Mouse (Mus musculus): ENCODE measurements at regions not wholly inside any gene's neighbourhood (a gene's known extent, or its start where the extent isn't known, plus 50 kb on each side); places are given as distances from the start of the nearest gene placed in this dataset.

DNA sequence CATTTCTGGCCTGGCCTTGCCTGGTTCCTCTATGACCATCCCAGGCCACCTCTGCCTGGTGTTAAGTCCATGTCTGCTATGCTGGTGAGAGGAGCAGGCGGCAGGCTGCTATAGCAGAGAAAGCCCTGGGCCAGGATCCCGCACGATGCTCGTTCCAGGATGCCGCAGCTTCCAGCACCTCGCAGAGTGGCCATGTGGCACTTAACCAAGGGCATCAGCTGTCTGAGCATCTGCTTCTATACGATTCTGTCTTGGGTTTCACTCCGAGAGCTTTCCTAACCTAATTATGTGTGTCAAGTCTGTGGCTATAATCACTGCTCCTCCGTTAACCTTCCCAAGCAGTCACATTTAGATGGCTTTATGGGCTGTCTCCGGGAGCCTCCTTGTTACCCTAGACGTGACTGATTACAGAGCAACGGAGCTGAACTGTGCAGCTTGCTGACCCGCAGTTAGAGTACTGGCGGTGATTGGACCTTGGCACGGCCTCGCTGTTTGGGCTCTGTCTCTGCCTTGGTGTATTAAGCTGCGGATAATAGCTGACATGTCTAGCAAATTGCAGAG is 64.4 kb downstream of the Ackr3 start:
- no peak for DNase-seq (ENCODE audit: low spot score in 2 of 2)

DNA sequence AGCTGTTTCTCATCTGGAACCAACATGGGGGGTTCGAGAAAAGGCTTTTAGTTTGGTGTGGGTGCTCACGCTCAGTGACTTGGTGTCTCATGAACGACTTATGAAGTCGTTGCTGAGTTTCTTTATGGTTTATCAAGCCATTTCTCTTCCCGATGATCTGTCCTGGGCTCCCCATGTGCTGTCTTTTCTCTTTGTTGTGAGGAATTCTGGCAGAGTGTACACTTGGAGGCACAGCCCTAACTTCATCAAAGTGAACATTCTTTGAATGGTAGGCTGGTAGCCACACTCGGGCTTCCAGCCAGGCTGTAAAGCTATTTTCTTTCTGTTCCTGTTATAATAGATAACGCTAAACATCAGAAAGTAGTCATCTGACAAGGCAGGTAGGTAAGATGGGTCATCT is 65.2 kb downstream of the Ackr3 start:
- no peak for DNase-seq (ENCODE audit: low spot score in 2 of 2)

DNA sequence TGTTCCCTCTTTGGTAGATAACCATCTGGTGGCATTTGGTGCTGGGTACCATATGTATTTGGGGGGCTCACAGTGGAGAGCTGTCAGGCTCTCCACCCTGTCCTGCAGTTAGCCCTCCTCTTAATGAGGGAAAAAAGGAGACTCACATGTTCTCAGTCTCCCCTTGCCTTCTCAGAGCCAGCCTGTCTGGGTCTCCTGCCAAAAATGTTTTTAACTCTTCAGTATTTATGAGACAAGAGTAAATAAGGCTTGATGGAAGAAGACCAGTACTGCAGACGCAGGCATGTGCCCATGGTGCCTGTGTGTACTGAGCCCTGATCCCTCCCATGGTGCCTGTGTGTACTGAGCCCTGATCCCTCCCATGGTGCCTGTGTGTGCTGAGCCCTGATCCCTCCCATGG is 66.1 kb downstream of the Ackr3 start:
- DNase-seq (ENCODE audit: low spot score in 2 of 2), result no peak

DNA sequence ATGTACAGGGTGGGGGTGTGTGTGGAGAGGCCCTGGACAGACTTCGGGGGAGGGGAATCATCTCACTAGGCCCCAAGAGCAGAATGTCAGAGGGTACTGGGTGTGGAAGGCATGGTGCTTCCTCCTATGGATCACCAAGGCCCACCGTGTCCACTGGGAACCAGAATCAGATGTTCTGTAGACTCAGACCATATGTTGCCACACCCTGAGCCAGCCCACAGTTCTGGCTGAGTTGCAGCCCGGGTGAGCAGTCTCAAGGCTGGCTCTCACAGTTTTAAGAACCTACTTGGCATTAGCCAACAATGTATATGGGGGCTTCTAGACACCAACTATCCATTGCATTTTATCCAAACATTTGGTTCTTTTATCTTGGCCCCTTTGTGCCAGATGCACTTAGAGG is 67.5 kb downstream of the Ackr3 start:
- DNase-seq (ENCODE audit: low spot score in 2 of 2), result no peak

DNA sequence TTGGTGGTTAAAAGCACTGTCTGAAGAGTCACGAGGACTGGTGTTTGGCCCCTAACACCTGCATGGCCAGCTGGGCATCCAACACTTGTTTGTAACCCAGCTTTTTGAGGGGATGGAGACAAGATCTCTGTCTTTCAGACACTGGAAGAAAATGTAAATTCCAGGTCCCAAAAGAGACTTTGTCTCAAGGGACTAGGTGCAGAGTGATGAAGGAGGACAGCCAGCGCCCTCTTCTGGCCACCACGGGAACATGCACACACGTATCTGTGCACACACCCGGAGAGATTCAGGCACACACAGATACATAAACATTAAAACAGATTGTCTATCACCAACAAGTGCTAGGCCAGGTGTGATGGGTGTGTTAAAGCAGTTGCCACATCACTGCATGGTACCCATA is 68.6 kb downstream of the Ackr3 start:
- no peak for DNase-seq (ENCODE audit: low spot score in 2 of 2)

DNA sequence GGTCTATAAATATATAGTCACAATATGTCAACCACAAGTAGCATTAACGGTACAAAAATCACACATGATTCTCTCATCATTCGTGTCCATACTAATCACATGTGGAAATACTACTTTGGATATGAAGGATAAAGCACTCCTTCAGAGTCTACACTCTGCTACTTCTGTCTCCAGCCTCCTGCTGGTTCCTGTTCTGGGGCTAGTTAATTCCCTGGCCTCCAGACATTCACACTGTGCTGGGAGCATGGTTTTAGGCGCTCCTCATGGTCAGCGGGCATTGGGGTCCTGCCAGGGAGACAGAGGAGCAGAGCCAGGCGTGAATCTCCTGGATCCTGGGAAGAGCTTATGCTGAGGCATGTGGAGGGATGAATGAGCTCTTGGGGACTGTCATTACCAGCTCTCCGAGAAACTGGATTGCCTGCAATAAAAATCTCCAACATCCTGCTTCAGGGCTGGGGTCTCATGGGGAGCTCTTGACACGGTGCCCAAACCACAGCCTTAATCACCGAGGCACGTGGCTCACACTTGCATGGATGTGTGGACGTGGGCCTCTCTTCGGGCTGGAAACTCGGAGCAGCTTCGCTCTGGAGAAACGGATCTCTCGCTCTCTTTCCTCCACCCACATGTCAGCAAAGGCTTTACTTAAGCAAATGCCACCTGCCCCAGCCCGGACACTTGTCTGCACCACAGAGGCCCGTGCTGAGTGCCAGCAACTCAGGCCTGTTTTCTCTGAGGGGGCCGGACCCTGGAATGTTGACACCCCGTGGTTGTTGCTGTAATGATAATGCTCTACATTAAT is 69.2 kb downstream of the Ackr3 start:
- DNase-seq (ENCODE audit: low spot score in 2 of 2), result no peak

DNA sequence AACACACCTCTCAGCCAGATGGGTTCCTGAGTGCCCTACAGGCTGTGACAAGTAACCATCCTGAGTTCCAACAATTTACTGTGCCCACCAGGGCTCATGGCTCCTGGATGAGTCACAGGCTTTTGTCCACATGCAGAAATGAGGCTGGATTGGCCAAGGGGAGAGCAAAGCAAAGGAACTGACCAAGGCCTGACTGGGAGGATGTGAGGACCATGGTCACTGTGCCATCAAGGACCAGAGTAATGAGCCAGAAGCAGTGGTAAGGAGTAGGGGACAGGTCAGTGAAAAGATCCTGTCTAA is 69.8 kb downstream of the Ackr3 start:
- DNase-seq (ENCODE audit: low spot score in 2 of 2), result no peak

DNA sequence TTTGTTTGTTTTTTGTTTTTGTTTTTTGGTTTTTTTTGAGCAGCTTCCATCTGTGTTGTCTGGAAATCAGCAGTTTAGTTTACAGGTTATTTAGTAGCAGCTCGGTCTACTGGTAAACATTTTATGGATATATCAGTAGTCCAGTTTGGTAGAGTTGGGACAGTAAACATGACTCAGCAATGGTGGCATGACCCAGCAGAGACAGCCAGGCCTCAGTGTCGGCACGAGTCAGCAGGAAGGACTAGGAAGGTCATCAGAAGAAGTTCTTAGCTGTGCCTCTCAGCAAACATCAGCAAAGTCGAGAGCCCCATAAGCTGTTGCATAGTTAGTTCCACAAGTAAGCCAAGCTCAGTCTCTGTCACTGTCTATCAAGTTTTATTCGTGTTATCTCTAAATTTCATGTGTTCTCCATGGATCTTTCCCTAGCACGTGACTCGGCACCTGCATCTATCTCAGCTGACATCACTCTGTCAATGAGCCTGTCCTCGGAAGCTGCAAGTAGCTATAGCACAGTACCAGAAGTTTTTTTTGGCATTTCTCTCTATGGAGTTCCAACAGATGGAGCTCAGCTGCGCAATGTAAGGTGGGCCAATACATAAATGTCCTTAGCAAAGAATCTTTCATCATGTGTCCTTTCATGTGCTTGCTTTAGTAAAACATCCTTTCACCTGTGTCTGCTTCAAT is 71.3 kb downstream of the Ackr3 start:
- no peak for DNase-seq (ENCODE audit: low spot score in 2 of 2)

DNA sequence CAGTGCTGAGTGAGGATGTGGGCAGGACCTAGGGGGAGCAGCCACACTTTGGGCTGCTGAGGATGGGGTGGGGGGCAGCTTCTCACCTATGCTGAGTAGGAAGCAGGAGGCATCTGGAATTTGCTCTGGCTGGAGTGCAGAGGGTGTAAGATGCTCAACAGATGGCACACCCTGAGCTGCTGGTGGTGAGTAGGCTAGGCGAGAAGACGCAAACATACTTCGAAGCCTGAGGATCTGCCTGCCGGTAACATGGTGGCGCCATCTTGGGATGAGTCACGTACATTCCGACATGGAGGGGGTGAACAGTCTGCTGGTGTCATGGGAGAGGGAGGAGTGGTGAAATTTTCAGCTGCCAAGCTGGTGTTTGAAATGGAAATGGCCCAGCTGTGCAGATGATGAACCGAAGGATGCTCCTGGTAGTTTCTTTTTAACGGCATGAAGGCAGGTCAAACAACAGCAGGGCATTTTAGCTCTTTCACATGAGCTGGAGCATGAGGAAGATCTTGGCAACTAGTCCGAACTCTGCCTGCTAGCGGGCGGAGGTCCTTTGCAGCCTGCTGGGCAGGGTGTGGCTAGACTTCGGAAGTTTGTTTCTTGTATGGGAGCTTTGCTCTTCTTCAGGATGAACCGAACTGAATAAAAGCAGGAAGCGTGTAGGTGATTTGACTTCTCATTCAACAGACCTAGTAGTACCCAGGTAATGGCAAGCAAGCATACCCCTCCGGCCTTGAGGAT is 72.2 kb downstream of the Ackr3 start:
- no peak for DNase-seq (ENCODE audit: low spot score in 2 of 2)

DNA sequence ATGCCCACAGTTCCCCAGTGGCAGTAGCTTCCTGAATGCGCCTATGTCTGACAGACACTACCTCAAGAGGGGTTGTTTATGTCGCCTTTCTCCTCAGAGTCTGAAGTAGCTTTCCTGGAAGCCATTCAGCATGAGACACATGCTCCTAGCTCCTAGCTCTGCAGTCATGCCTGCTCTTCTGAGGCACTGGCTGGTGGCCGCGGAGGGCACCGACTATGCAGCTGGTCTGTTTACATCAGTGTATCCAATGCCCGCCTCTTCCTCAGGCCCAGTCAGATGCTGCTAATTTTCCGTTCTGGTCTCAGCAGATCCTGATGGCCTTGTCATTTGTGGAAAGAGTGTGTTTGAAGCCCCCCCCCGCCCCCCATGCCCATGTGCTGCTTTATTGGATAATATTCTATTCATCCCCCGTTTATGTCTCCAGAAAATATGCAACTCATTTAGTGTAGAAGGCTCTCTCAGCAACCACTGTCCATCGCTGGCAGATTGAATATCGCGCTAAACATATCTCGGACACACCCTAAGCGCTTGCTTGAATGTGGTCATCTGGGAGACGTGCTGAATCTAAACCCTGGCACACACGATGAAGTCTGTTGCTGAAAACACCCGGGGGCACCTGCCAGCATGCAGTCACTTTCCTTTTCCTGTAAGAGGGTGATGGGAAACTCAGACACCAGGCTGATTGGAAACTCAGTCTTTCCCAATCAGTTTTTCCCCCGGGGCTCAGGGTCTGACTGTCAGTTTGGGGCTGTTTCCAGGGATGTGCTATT is 73.9 kb downstream of the Ackr3 start:
- no peak for DNase-seq (ENCODE audit: low spot score in 2 of 2)

DNA sequence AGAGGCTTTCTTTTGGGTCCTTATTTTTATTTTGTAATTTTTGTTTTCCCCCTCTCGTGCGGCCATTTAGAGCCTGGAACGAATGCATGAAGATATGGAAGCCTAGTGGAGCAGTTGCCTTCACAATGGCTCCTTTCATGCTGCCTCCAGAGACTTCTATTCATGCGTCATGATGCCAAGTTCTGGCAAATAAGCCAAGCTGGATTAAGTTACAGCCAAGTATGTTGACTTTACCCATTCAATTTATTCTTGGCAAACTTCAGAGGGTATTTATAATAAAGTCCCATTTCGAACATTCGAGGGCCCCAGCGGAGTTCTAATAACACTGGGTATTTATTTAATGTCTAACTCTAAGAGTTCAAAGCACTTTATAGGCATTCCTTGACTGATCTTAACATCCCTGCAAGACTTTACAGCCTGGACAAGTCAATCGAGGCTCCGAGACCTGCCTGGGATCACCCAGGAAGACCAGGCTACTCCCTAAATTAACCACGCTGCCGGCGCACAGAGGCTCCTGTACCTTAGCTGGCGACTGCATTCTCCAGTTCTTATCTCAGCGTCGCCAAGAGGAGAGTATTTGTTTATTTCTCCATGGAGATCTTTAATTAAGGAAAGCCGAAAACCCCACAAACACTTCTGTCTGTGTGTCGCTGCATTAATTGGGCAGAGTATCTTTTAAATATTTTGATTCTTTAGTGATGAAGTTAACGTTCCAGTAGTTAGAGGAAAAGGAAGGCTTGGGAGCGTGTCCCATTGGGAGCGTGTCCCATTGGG is 75.5 kb downstream of the Ackr3 start:
- DNase-seq (ENCODE audit: low spot score in 2 of 2), result no peak

DNA sequence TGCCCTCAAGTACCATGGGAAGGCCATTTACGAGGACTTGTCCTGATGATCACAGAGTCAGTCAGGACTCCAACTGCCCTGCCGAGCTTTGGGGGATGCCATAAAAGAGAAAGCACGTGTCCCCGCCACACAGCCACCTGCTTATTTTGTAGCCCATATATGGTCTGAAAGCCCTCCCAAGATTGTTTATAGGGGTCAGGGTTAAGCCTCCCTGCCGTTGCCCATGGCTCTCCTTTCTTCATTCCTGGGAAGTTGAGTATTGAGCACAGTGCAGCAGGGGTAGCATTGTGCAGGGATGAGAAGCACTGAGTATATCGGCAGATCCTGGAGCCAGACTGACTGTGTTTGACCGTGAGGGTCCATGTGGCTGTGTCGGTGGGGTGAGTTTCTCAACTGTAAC is 76.4 kb downstream of the Ackr3 start:
- no peak for DNase-seq (ENCODE audit: low spot score in 2 of 2)

DNA sequence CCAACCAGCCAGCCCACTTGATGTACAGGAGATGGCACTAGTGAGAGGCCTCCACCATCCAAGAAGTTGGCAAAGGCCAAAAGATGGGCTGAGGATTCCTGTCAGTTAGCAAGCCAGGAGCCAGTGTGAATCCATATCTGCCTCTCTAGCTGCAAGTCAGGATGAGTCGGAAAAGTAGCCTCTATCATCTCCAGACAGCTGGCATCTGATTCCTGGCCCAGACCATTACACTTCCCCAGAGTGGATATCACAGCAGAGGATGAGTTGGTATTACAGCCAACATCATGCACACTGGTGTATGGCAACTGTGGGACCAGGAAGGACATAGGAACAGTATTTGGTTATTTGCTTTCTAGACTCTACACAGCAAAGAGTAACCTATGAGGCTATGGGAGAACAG is 77.5 kb downstream of the Ackr3 start:
- no peak for DNase-seq (ENCODE audit: low spot score in 2 of 2)

DNA sequence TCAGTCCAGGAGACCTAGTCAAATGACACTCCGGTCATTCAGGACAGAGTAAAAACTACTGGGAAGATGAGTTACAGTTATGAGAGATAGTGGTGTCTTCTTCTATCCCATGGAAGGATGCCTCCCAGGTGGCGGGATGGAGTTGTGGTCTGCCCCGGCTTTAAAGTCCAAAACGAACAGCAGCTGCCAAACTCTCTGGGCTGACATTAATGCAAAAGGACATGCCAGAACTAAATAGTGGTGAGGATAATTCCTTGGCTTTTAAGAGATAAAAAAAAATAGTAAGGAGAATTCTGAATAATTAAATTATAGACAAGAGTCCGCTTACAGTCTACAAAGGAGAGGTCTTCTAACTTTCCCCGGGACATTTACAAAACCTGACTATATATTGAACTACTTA is 78.2 kb downstream of the Ackr3 start:
- no peak for DNase-seq (ENCODE audit: low spot score in 2 of 2)

DNA sequence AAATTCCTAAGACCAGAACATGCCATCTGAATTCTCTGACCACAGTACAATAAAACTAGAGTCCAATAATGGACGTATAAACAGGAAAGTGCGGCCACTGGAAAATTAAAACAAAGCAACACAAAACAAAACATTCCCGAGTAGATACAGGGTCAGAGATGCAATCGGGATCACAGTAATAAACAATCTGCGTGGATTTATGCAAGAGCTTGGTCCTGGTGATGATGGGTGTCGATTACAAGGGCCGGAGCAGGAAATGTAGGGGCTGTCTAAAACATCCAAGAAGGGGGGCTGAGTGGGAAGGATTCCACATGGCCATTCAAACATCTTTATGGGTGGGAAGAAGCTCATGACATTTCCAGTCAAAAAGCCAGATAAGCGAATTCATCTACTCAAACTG is 78.6 kb downstream of the Ackr3 start:
- no peak for DNase-seq (ENCODE audit: low spot score in 2 of 2)

DNA sequence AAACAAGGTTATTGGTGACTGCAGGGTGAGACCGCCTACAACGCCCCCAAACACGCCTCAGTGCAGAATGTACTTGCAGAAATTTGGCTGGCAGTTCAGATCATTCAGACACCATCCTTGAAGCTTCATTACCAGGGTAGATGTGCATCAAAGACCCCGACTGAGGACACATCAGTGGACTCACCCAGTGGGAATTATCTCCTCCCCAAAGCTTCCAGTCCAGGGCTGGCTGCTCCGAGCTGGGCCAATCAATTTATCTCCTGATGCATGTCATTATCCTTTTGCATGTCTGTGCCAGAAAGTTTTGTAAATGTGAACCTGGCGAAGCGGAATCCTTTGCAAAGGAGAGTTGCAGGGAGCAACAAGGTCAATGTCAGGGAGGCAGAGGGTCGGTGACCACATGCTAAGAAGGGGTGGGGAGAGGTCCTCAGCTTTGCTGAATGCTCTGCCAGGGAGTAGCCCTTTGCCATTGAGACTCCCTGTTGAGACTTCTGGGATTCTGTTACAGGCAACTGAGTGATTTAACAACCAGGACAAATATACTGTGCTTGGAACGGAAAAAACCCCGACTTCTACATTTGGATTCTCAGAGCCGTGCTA is 79.5 kb downstream of the Ackr3 start:
- DNase-seq (ENCODE audit: low spot score in 2 of 2), result no peak

DNA sequence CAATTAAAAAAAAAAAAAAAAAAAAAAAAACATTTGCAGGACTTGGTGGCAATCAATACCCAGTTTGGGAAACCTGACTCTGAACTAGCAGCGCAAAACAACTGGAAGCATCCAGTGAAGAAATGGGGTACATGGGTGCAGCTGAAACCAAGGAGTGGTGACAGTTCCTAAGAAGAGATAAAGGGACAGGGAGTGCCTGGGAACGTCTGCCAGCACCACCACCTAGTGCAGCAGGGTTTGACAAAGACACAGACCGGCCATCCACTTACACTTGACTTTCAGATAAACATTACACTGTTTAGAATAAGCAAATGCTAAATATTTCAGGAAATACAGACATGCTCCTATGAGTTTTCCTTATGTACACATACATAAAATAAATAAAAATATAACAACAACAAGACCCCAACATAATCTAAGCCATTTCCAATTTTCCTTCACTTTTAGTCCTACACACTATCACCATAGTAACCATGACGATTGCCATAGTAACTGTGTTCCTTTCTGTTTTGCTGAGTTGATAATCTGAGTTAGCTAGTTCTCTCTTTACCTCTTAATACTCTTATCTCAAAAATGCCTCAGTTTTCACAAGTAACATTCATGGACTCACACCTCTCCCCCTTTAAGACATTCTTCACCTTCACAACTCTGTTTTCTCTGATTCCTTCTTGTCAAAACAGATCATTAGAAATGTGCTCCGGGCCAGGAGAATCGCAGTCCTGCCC is 80.3 kb downstream of the Ackr3 start:
- no peak for DNase-seq (ENCODE audit: low spot score in 2 of 2)

DNA sequence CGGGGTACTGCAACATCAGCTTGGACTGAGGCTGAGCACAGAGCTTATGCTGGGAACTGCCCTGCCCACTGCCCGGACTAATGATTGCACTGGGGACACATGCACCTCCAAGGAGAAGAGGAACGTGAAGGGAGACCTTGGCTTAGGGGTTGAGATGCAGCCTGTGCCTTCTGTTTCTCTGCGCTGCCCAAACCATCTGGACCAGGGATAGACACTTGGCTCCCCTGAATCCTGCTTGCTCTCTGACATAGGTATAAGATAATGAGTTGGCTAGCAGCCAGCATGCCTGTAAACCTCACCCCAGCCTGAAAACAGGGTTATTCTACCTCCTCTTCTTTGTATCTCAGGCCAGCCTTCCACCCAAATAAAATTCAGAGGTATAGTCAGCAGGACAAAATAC is 81.5 kb downstream of the Ackr3 start:
- DNase-seq (ENCODE audit: low spot score in 2 of 2), result no peak

DNA sequence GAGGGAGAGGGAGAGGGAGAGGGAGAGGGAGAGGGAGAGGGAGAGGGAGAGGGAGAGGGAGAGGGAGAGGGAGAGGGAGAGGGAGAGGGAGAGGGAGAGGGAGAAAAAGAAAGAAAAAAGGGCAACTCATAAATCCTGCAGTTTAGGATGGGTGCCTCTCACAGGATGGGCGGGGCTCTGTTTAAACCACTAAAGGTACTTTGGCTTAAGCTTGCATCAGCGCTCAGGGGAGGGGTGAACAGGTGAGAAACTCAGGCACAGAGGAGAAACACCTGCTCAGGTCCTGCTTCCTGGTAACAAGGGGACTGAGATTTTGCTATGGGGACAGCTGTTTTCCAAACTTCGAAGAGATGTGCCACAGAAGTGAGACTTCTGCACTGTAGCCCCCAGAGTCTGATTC is 83.5 kb downstream of the Ackr3 start:
- DNase-seq (ENCODE audit: low spot score in 2 of 2), result no peak
